Mouse (Mus musculus): ENCODE data around the gene Pkd2l1.

DNA sequence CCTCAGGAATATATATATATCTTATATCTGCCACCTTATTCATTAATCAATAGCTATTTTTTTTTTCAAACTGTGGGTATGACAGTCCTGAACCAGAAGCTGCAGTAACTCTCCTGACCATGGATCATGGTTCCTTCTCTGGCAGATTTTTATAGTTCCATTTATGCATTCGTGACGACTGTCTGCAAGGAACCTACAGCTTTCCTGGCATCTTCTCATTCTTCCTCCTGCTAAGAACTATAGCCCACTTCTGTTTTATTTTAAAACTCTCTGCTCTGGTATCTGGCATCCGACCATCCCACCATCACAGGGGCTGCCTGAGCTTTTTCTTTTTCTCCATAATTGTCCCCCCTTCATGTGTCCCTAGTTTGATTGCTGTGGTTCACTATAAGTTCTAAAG lies 38.0 kb upstream of the Pkd2l1 start:
- TF ChIP-seq MYOG (IDR thresholded peaks at IDR 0.05; ENCODE audit: control insufficient read depth, extremely low read depth, insufficient read length) (no peak), MYOD1 (IDR thresholded peaks at IDR 0.05; ENCODE audit: control insufficient read depth, insufficient read length, low read depth) (no peak), CEBPB (IDR thresholded peaks at IDR 0.05; ENCODE audit: low read depth) (no peak), CTCF (IDR thresholded peaks at IDR 0.05; ENCODE audit: control insufficient read depth, insufficient read depth, insufficient read length) (no peak), MAX (IDR thresholded peaks at IDR 0.05) (no peak), FOSL1 (IDR thresholded peaks at IDR 0.05; ENCODE audit: insufficient read depth, low read length, poor library complexity, severe bottlenecking) (no peak), USF1 (IDR thresholded peaks at IDR 0.05; ENCODE audit: low read depth) (no peak)
